Mouse (Mus musculus) lung, adult 2 months (tissue): ENCODE data around the gene Pick1. TPM values are rescaled to one million over a fixed set of nuclear protein-coding genes. Genes with fewer than 3 reads are reported as not detected.

Experiments
- DNase-seq: peaks from one replicate; pipeline ENCODE4 v3.0.0; 2022
- H3K4me1 ChIP-seq: fragments of 200-500 bp; 2 replicates; pipeline ENCODE4 v1.6.1; 2011; ENCODE audit warnings: low read length; ENCODE audit not compliant: control insufficient read depth, insufficient read depth
- H3K4me3 ChIP-seq: fragments of 200-500 bp; replicated peaks from 2 replicates; pipeline ENCODE3; 2011; ENCODE audit warnings: low read depth, mild to moderate bottlenecking, control low read depth, low read length; ENCODE audit errors: extremely low read depth
- CTCF ChIP-seq: fragments of 200-500 bp; IDR thresholded peaks from 2 replicates; pipeline ENCODE4 v1.5.1; 2011; ENCODE audit warnings: mild to moderate bottlenecking, low read length, control low read depth; ENCODE audit not compliant: insufficient read depth
- POLR2A ChIP-seq: fragments of 200-500 bp; IDR thresholded peaks from 2 replicates; pipeline ENCODE4 v1.6.1; 2011; ENCODE audit warnings: low read depth, mild to moderate bottlenecking, control low read depth, low read length, borderline replicate concordance; ENCODE audit errors: extremely low read depth
- WGBS: fragments of 180-500 bp; shearing (Covaris S2); methylation state at CpG from one replicate; pipeline ENCODE4 v1.1.7; 2018; 5-methylcytosine and 5-hydroxymethylcytosine counted together
- polyA plus RNA-seq: library from polyadenylated mRNA; depleted of rRNA; stranded (reverse); fragments of >200 nt; gene quantifications from 2 replicates; pipeline ENCODE4 v1.2.3, GENCODE M21; 2012

The Pick1 gene
- polyA plus RNA-seq, 1 experiment = 25.9 TPM

GRCm38 (mm10) chr15:79263726-79264125 is 34.8 kb downstream of the Pick1 start:
- TF ChIP-seq POLR2A = no peak
- TF ChIP-seq CTCF = no peak
- Histone ChIP-seq H3K4me3 (no peak overlapping the region), H3K4me1 (peaks cover 2% of the 10 kb centered on the region; the same call in 1 of the 2 replicates)
- DNase-seq = no peak
- WGBS = 89% methylated on average over 6 of the region's 6 CpGs

- no peak overlapping the region for H3K4me3 ChIP-seq
- DNase-seq = no peak
- peaks cover 2% of the 10 kb centered on the region; the same call in 1 of the 2 replicates for H3K4me1 ChIP-seq
- TF ChIP-seq POLR2A = no peak
- no peak for TF ChIP-seq CTCF
- WGBS = 56% methylated on average over 4 of the region's 4 CpGs
These were observed 36.4 kb downstream of the Pick1 start for GRCm38 (mm10) chr15:79265384-79265783.

GRCm38 (mm10) chr15:79268521-79268920 is 39.5 kb downstream of the Pick1 start:
- no peak for TF ChIP-seq CTCF
- no peak for TF ChIP-seq POLR2A
- Histone ChIP-seq H3K4me3 (no peak overlapping the region), H3K4me1 (peaks cover 6% of the 10 kb centered on the region)
- DNase-seq = no peak
- 16% methylated on average over 1 of the region's 1 CpGs for whole genome bisulfite sequencing

GRCm38 (mm10) chr15:79270317-79271123 is 41.5 kb downstream of the Pick1 start:
- DNase-seq = peak; percentile 70
- H3K4me3 ChIP-seq = peak overlapping the region; percentile 59
- peak; percentile 67; the same call in 1 of the 2 replicates for TF ChIP-seq POLR2A
- TF ChIP-seq CTCF = no peak
- WGBS = 2% methylated on average over 33 of the region's 33 CpGs
- peaks cover 6% of the 10 kb centered on the region for H3K4me1 ChIP-seq

GRCm38 (mm10) chr15:79271124-79271746 is 42.3 kb downstream of the Pick1 start:
- TF ChIP-seq CTCF (peak; percentile 77), POLR2A (no peak)
- H3K4me1 ChIP-seq = peaks cover 6% of the 10 kb centered on the region
- 19% methylated on average over 17 of the region's 17 CpGs for WGBS
- DNase-seq = peak; percentile 50
- H3K4me3 ChIP-seq = peak overlapping the region; percentile 27

GRCm38 (mm10) chr15:79273020-79273419 is 44.0 kb downstream of the Pick1 start:
- Histone ChIP-seq H3K4me3 (no peak overlapping the region), H3K4me1 (peaks cover 6% of the 10 kb centered on the region)
- TF ChIP-seq CTCF = no peak
- 69% methylated on average over 10 of the region's 10 CpGs for WGBS
- DNase-seq = no peak

GRCm38 (mm10) chr15:79277728-79278127 is 48.8 kb downstream of the Pick1 start:
- no peak for DNase-seq
- TF ChIP-seq CTCF (no peak), POLR2A (no peak)
- no peak overlapping the region for H3K4me3 ChIP-seq
- WGBS = 51% methylated on average over 10 of the region's 10 CpGs
- H3K4me1 ChIP-seq = no peaks in the 10 kb centered on the region

GRCm38 (mm10) chr15:79280209-79280608 is 51.2 kb downstream of the Pick1 start:
- DNase-seq = no peak
- H3K4me3 ChIP-seq = no peak overlapping the region
- H3K4me1 ChIP-seq = no peaks in the 10 kb centered on the region
- WGBS = 24% methylated on average over 6 of the region's 6 CpGs
- TF ChIP-seq CTCF (peak; percentile 51), POLR2A (no peak)

- peak; percentile 40 for DNase-seq
- WGBS = 40% methylated on average over 5 of the region's 5 CpGs
- Histone ChIP-seq H3K4me3 (no peak overlapping the region), H3K4me1 (no peaks in the 10 kb centered on the region)
- TF ChIP-seq POLR2A (no peak), CTCF (peak; percentile 45; the same call in 1 of the 2 replicates)
These were observed 51.9 kb downstream of the Pick1 start for GRCm38 (mm10) chr15:79280850-79281249.

- peak; percentile 50 for DNase-seq
- WGBS = 48% methylated on average over 1 of the region's 1 CpGs
- Histone ChIP-seq H3K4me3 (no peak overlapping the region), H3K4me1 (no peaks in the 10 kb centered on the region)
- TF ChIP-seq CTCF = no peak
- TF ChIP-seq POLR2A = no peak
These were observed 52.4 kb downstream of the Pick1 start for GRCm38 (mm10) chr15:79281389-79281788.
